Mouse (Mus musculus) neutrophil, adult 83 days (primary cell): Measurements from ENCODE around the gene Nlrp4c. TPM values are rescaled to one million over a fixed set of nuclear protein-coding genes. Genes with fewer than 3 reads are reported as not detected.

ENCODE experiments used
- total RNA-seq, 2 experiments: library from RNA; stranded (reverse); gene quantifications; one replicate each; pipeline ENCODE4 v1.2.4; 2023

Nlrp4c gene
- total RNA-seq, result not detected

DNA sequence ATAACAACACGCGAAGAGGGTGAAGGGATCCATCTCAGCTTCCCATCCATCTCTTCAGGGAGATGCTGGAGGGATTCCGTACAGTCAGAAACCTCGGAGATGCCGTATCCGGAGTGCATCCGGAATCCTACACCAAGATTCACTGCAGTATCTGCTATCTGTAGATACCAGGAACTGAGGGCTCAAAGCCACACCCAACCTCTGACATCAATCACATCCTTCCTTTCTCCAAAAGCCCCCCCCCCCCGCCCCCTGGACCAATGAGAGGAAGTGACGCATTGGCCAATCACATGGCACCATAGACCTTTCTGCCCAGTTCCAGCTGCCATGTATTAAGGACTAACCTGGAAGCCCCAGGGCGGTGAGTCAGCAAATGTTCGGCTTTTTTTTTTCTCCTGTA, at the start of gene Nlrp4c:
Gene Nlrp4c, plus strand, starts transcription at position 301 of the 400 bp plus-strand sequence.

DNA sequence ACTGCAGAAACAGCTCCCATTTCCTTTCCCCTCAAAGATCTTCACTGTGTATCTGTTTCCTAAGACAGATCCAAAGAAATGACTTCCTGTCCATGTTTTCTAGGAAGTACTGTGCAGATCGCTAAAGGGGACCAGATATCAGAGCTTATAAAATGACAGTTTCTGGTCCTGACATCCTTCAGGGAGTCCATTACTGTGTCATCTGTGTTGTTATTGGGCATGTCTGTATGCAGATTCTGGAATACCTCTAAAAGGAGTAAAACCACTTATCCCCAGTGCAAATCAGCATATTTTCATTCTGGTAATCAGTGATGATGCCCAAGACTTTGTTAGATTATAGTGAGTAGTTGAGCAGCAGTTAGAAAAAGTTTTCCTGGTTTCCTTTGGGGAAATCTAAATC, 34.1 kb upstream of the Nlrp4c start, which contains the start of gene Vmn1r65:
Gene Vmn1r65, minus strand, starts transcription at position 101 of the 400 bp plus-strand sequence.

Other genes starting within 250 kb of the Nlrp4c start
- gene Vmn1r63, start 239.7 kb upstream of the Nlrp4c start, total RNA-seq, result not detected
- gene Vmn1r64, start 160.6 kb upstream of the Nlrp4c start, total RNA-seq, result not detected
- gene Vmn1r65, start 34.2 kb upstream of the Nlrp4c start, total RNA-seq, result not detected
- gene Zfp787, start 110.8 kb downstream of the Nlrp4c start, total RNA-seq, result 10 to 100 TPM; 24.3 to 25.0 TPM
- gene Zfp444, start 127.1 kb downstream of the Nlrp4c start, total RNA-seq, result 1 to 10 TPM; 5.3 to 8.3 TPM
- not detected for gene Galp, start 151.9 kb downstream of the Nlrp4c start, total RNA-seq
- not detected for gene Zscan5b, start 177.1 kb downstream of the Nlrp4c start, total RNA-seq
- not detected for gene Epp13, start 207.5 kb downstream of the Nlrp4c start, total RNA-seq
- under 1 TPM; 0.40 to 0.66 TPM for gene Zfp667, start 241.4 kb downstream of the Nlrp4c start, total RNA-seq